Mouse (Mus musculus): ENCODE measurements around the gene Ramp3. TPM values are rescaled to one million over a fixed set of nuclear protein-coding genes. Genes with fewer than 3 reads are reported as not detected.

Gene Ramp3
- polyA plus RNA-seq, 2 experiments, result 4.5 to 10.3 TPM

GRCm38 (mm10) chr11:6679694-6680396 lies 21.5 kb downstream of the Ramp3 start:
- Histone ChIP-seq H3K27ac (replicated peaks; ENCODE audit: low read depth, low read length) (no peak overlapping the region), H3K9ac (ENCODE audit: low read depth, low read length, severe bottlenecking) (peak overlapping the region; percentile 21; the same call in 1 of the 2 replicates), H3K4me3 (replicated peaks; ENCODE audit: low read length) (no peak overlapping the region), H3K36me3 (ENCODE audit: control insufficient read depth, insufficient read depth, low read length) (no peaks in the 10 kb centered on the region), H3K27me3 (ENCODE audit: control insufficient read depth, insufficient read depth, low read length) (no peaks in the 10 kb centered on the region), H3K4me2 (replicated peaks; ENCODE audit: low read depth, low read length, severe bottlenecking) (no peak overlapping the region; the same call in 1 of the 2 replicates), H3K9me3 (ENCODE audit: control insufficient read depth, low read length) (no peaks in the 10 kb centered on the region), H3K4me1 (ENCODE audit: control insufficient read depth, insufficient read depth, low read length) (peaks cover 4% of the 10 kb centered on the region)
- no peak for TF ChIP-seq POLR2A (IDR thresholded peaks at IDR 0.05; ENCODE audit: borderline replicate concordance, extremely low read depth, insufficient read depth, insufficient read length)
- no peak for DNase-seq (ENCODE audit: low spot score)
- peak; percentile 15; the same call in 1 of the 2 replicates for ATAC-seq (ENCODE audit: low FRiP score, low read depth)
- WGBS, result 63% methylated on average over 17 of the region's 17 CpGs

- TF ChIP-seq POLR2A (IDR thresholded peaks at IDR 0.05; ENCODE audit: borderline replicate concordance, extremely low read depth, insufficient read depth, insufficient read length), result no peak
- Histone ChIP-seq H3K4me2 (replicated peaks; ENCODE audit: low read depth, low read length, severe bottlenecking) (peak overlapping the region; percentile 21), H3K27ac (replicated peaks; ENCODE audit: low read depth, low read length) (no peak overlapping the region), H3K27me3 (ENCODE audit: control insufficient read depth, insufficient read depth, low read length) (no peaks in the 10 kb centered on the region), H3K9me3 (ENCODE audit: control insufficient read depth, low read length) (no peaks in the 10 kb centered on the region), H3K36me3 (ENCODE audit: control insufficient read depth, insufficient read depth, low read length) (no peaks in the 10 kb centered on the region), H3K9ac (ENCODE audit: low read depth, low read length, severe bottlenecking) (peak overlapping the region; percentile 21; the same call in 1 of the 2 replicates), H3K4me1 (ENCODE audit: control insufficient read depth, insufficient read depth, low read length) (peaks cover 4% of the 10 kb centered on the region), H3K4me3 (replicated peaks; ENCODE audit: low read length) (no peak overlapping the region)
- ATAC-seq (ENCODE audit: low FRiP score, low read depth) (peak; percentile 62; the same call in 1 of the 2 replicates), DNase-seq (ENCODE audit: low spot score) (peak; percentile 78)
- 17% methylated on average over 10 of the region's 10 CpGs for whole genome bisulfite sequencing
These were observed 22.1 kb downstream of the Ramp3 start for GRCm38 (mm10) chr11:6680397-6680818.

- WGBS, result 59% methylated on average over 3 of the region's 3 CpGs
- ATAC-seq (ENCODE audit: low FRiP score, low read depth) (no peak), DNase-seq (ENCODE audit: low spot score) (no peak)
- no peak overlapping the region for H3K27ac ChIP-seq (replicated peaks; ENCODE audit: low read depth, low read length)
- H3K9me3 ChIP-seq (ENCODE audit: control insufficient read depth, low read length), result no peaks in the 10 kb centered on the region
- peaks cover 4% of the 10 kb centered on the region for H3K4me1 ChIP-seq (ENCODE audit: control insufficient read depth, insufficient read depth, low read length)
- TF ChIP-seq POLR2A (IDR thresholded peaks at IDR 0.05; ENCODE audit: borderline replicate concordance, extremely low read depth, insufficient read depth, insufficient read length), result no peak
- no peaks in the 10 kb centered on the region for H3K36me3 ChIP-seq (ENCODE audit: control insufficient read depth, insufficient read depth, low read length)
- no peak overlapping the region for H3K9ac ChIP-seq (ENCODE audit: low read depth, low read length, severe bottlenecking)
- H3K27me3 ChIP-seq (ENCODE audit: control insufficient read depth, insufficient read depth, low read length), result no peaks in the 10 kb centered on the region
- no peak overlapping the region for H3K4me3 ChIP-seq (replicated peaks; ENCODE audit: low read length)
- H3K4me2 ChIP-seq (replicated peaks; ENCODE audit: low read depth, low read length, severe bottlenecking), result no peak overlapping the region
These were observed 26.4 kb downstream of the Ramp3 start for GRCm38 (mm10) chr11:6684741-6685140.

GRCm38 (mm10) chr11:6688888-6689287 lies 30.6 kb downstream of the Ramp3 start:
- WGBS, result 65% methylated on average over 3 of the region's 3 CpGs
- no peaks in the 10 kb centered on the region for H3K27me3 ChIP-seq (ENCODE audit: control insufficient read depth, insufficient read depth, low read length)
- H3K27ac ChIP-seq (replicated peaks; ENCODE audit: low read depth, low read length), result no peak overlapping the region
- H3K36me3 ChIP-seq (ENCODE audit: control insufficient read depth, insufficient read depth, low read length), result no peaks in the 10 kb centered on the region
- DNase-seq (ENCODE audit: low spot score), result no peak
- no peaks in the 10 kb centered on the region for H3K9me3 ChIP-seq (ENCODE audit: control insufficient read depth, low read length)
- TF ChIP-seq POLR2A (IDR thresholded peaks at IDR 0.05; ENCODE audit: borderline replicate concordance, extremely low read depth, insufficient read depth, insufficient read length), result no peak
- ATAC-seq (ENCODE audit: low FRiP score, low read depth), result no peak
- no peak overlapping the region for H3K4me3 ChIP-seq (replicated peaks; ENCODE audit: low read length)
- H3K4me1 ChIP-seq (ENCODE audit: control insufficient read depth, insufficient read depth, low read length), result no peaks in the 10 kb centered on the region
- no peak overlapping the region for H3K9ac ChIP-seq (ENCODE audit: low read depth, low read length, severe bottlenecking)
- H3K4me2 ChIP-seq (replicated peaks; ENCODE audit: low read depth, low read length, severe bottlenecking), result no peak overlapping the region

- Histone ChIP-seq H3K27me3 (ENCODE audit: control insufficient read depth, insufficient read depth, low read length) (no peaks in the 10 kb centered on the region), H3K9ac (ENCODE audit: low read depth, low read length, severe bottlenecking) (no peak overlapping the region), H3K4me2 (replicated peaks; ENCODE audit: low read depth, low read length, severe bottlenecking) (no peak overlapping the region), H3K36me3 (ENCODE audit: control insufficient read depth, insufficient read depth, low read length) (no peaks in the 10 kb centered on the region), H3K9me3 (ENCODE audit: control insufficient read depth, low read length) (no peaks in the 10 kb centered on the region), H3K4me1 (ENCODE audit: control insufficient read depth, insufficient read depth, low read length) (no peaks in the 10 kb centered on the region), H3K27ac (replicated peaks; ENCODE audit: low read depth, low read length) (no peak overlapping the region), H3K4me3 (replicated peaks; ENCODE audit: low read length) (no peak overlapping the region)
- WGBS, result 68% methylated on average over 6 of the region's 6 CpGs
- no peak for TF ChIP-seq POLR2A (IDR thresholded peaks at IDR 0.05; ENCODE audit: borderline replicate concordance, extremely low read depth, insufficient read depth, insufficient read length)
- DNase-seq (ENCODE audit: low spot score) (no peak), ATAC-seq (ENCODE audit: low FRiP score, low read depth) (no peak)
These were observed 34.0 kb downstream of the Ramp3 start for GRCm38 (mm10) chr11:6692341-6692740.
